8 mouse cellular contexts compared by ENCODE assay signal in the genomic region with DNA sequence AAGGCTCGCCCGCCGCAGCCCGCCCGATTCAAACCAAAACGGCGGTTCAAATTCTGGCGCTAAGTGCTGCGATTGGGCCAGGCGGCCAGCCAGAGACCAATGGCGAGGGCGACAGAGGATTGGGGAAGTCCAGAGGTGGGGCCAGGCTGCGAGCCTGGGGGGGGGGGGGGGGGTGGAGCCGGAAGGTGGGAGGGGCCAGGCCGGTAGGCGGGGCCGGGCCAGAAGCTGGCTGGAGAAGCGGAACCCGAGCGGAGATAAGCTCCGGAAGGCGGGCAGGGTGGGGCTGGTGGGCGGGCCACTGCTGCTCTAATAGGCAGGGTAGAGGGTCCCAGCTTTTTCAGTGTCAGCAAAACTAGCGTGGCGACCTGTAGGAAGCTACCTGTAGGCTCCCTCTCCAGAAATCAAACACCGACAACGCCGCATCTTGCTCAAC. TPM values are rescaled to one million over a fixed set of nuclear protein-coding genes. Genes with fewer than 3 reads are reported as not detected.
DNase-seq lines count a peak whose midpoint lies in the region; ATAC-seq and TF ChIP-seq lines count a peak whose summit lies in the region.

No protein-coding gene starts in this region.

- 1% methylated on average over 21 of the region's 28 CpGs for WGBS in embryonic facial prominence, embryonic 12.5 days
- WGBS in limb, embryonic 11.5 days, result under 1% methylated on average over 26 of the region's 28 CpGs
- WGBS in midbrain, embryonic 13.5 days, result under 1% methylated on average over 25 of the region's 28 CpGs
- whole genome bisulfite sequencing in small intestine, adult 2 months, result under 1% methylated on average over 23 of the region's 28 CpGs

- ATAC-seq in embryonic facial prominence, embryonic 12.5 days (ENCODE audit: insufficient number of reproducible peaks, insufficient read depth, low FRiP score, low TSS enrichment), result peak; percentile 97
- peak; percentile 98 for ATAC-seq in limb, embryonic 11.5 days (ENCODE audit: insufficient number of reproducible peaks, low FRiP score, low TSS enrichment, low read depth)
- ATAC-seq in midbrain, embryonic 13.5 days, result peak; percentile 98

- H3K9ac ChIP-seq in embryonic facial prominence, embryonic 12.5 days, result peak overlapping the region; percentile 82
- peak overlapping the region; percentile 96 for H3K9ac ChIP-seq in limb, embryonic 11.5 days (ENCODE audit: low read length)
- peak overlapping the region; percentile 50; the same call in 1 of the 2 replicates for H3K9ac ChIP-seq in midbrain, embryonic 13.5 days (replicated peaks)

- no peak for TF ChIP-seq CTCF in small intestine, adult 2 months (IDR thresholded peaks at IDR 0.05; ENCODE audit: extremely low read depth, insufficient read length, insufficient replicate concordance, low read depth, low read length)

- peak; percentile 52; the same call in 1 of the 2 replicates for TF ChIP-seq POLR2A in small intestine, adult 2 months (IDR thresholded peaks at IDR 0.05; ENCODE audit: low read depth, low read length)

- no peaks in the 10 kb centered on the region for H3K36me3 ChIP-seq in embryonic facial prominence, embryonic 12.5 days
- H3K36me3 ChIP-seq in limb, embryonic 11.5 days (ENCODE audit: control insufficient read depth, insufficient read depth, low read length), result peaks cover 6% of the 10 kb centered on the region; the same call in 1 of the 2 replicates
- no peaks in the 10 kb centered on the region for H3K36me3 ChIP-seq in midbrain, embryonic 13.5 days
- H3K36me3 ChIP-seq in small intestine, adult 2 months (ENCODE audit: control insufficient read depth, insufficient read depth, low read length), result no peaks in the 10 kb centered on the region

- peaks cover 19% of the 10 kb centered on the region for H3K4me1 ChIP-seq in embryonic facial prominence, embryonic 12.5 days
- H3K4me1 ChIP-seq in limb, embryonic 11.5 days (ENCODE audit: control insufficient read depth, insufficient read depth, low read length), result 0 out of 2 replicates have a peak, but pooled peaks cover 5% of the 10 kb centered on the region
- H3K4me1 ChIP-seq in midbrain, embryonic 13.5 days (replicated peaks), result peaks cover 29% of the 10 kb centered on the region
- H3K4me1 ChIP-seq in small intestine, adult 2 months (ENCODE audit: control insufficient read depth, insufficient read depth, insufficient read length, low read length), result peaks cover 4% of the 10 kb centered on the region; the same call in 1 of the 2 replicates

- no peaks in the 10 kb centered on the region for H3K27me3 ChIP-seq in embryonic facial prominence, embryonic 12.5 days
- no peaks in the 10 kb centered on the region for H3K27me3 ChIP-seq in limb, embryonic 11.5 days (ENCODE audit: control insufficient read depth, insufficient read depth, low read length)
- H3K27me3 ChIP-seq in midbrain, embryonic 13.5 days, result 0 out of 2 replicates have a peak, but pooled peaks cover 4% of the 10 kb centered on the region
- no peaks in the 10 kb centered on the region for H3K27me3 ChIP-seq in small intestine, adult 2 months (ENCODE audit: control insufficient read depth, insufficient read depth, low read length)

- no peak overlapping the region for H3K27ac ChIP-seq in embryonic facial prominence, embryonic 12.5 days
- no peak overlapping the region; the same call in 1 of the 2 replicates for H3K27ac ChIP-seq in limb, embryonic 11.5 days (replicated peaks; ENCODE audit: low read depth, low read length)
- no peak overlapping the region for H3K27ac ChIP-seq in midbrain, embryonic 13.5 days
- H3K27ac ChIP-seq in small intestine, adult 2 months (ENCODE audit: insufficient read depth, low read depth, low read length), result 0 out of 2 replicates have a peak overlapping the region, but pooled peaks have one; percentile 8

- peak; percentile 89 for DNase-seq in 3T3-L1 (ENCODE audit: low read depth, low spot score)
- DNase-seq in adrenal gland, postnatal 36 days, result peak; percentile 92 to 93
- peak; percentile 90 to 93 for DNase-seq in heart, adult 18-20 months
- peak; percentile 83 for DNase-seq in kidney, adult 18-20 months
- peak; percentile 94 for DNase-seq in limb, embryonic 11.5 days (ENCODE audit: low spot score)

- no peaks in the 10 kb centered on the region for H3K9me3 ChIP-seq in embryonic facial prominence, embryonic 12.5 days
- no peaks in the 10 kb centered on the region for H3K9me3 ChIP-seq in limb, embryonic 11.5 days (ENCODE audit: control insufficient read depth, low read length)
- no peaks in the 10 kb centered on the region for H3K9me3 ChIP-seq in midbrain, embryonic 13.5 days

- H3K4me2 ChIP-seq in embryonic facial prominence, embryonic 12.5 days (replicated peaks), result peak overlapping the region; percentile 68
- H3K4me2 ChIP-seq in limb, embryonic 11.5 days (ENCODE audit: low read depth, severe bottlenecking), result peak overlapping the region; percentile 47
- peak overlapping the region; percentile 98 for H3K4me2 ChIP-seq in midbrain, embryonic 13.5 days (replicated peaks)

- peak overlapping the region; percentile 88 for H3K4me3 ChIP-seq in embryonic facial prominence, embryonic 12.5 days
- peak overlapping the region; percentile 98 for H3K4me3 ChIP-seq in limb, embryonic 11.5 days (ENCODE audit: low read depth, low read length)
- H3K4me3 ChIP-seq in midbrain, embryonic 13.5 days (replicated peaks), result peak overlapping the region; percentile 86
- H3K4me3 ChIP-seq in small intestine, adult 2 months (ENCODE audit: low read depth, low read length), result peak overlapping the region; percentile 95

RNA-seq across cellular contexts. Expression of gene Mki67, which starts 0.3 kb away (rescaled TPM):
- total RNA-seq in adrenal gland, postnatal 36 days (2021), result 10 to 100 TPM in 1 of 2 experiments, 1 to 10 TPM in 1; 9.3 to 10.4 TPM
- 47.3 and 50.5 TPM in 2 replicates for polyA plus RNA-seq in embryonic facial prominence, embryonic 12.5 days (2016; fragmentation: Nextera tagmentation; extraction: Ambion mirVana)
- 1 to 10 TPM; 1.4 to 1.8 TPM for total RNA-seq in heart, adult 18-20 months (2021)
- polyA plus RNA-seq in limb, embryonic 11.5 days (2014; fragmentation: Nextera tagmentation; extraction: Ambion mirVana), result 57.4 and 63.6 TPM in 2 replicates
- polyA plus RNA-seq in midbrain, embryonic 13.5 days (2015; fragmentation: Nextera tagmentation; extraction: Ambion mirVana), result 17.7 and 18.8 TPM in 2 replicates
- polyA plus RNA-seq in small intestine, adult 2 months (2012; rRNA removed), result 1.0 and 1.7 TPM in 2 replicates

Comparison
In these comparisons a context has a peak if more than half of its experiments do, and no peak if none do; other contexts are left out.
1. H3K4me2 ChIP-seq: peak in every context shown above with its lines; median percentile 98 in midbrain, embryonic 13.5 days; 68 in embryonic facial prominence, embryonic 12.5 days; 47 in limb, embryonic 11.5 days.